Mouse (Mus musculus) liver, adult 2 months (tissue): ENCODE data around the gene Omt2a.
"Not testable (repeated sequence)": the region's sequence is repeated elsewhere in the genome, so short reads cannot be mapped to it uniquely, and the experiment has no call there.

Source experiments
- CTCF ChIP-seq: fragments of 200-500 bp; IDR thresholded peaks from 2 replicates; pipeline ENCODE4 v1.5.1; 2011; ENCODE audit warnings: low read depth, low read length, control low read depth
- POLR2A ChIP-seq: fragments of 200-500 bp; IDR thresholded peaks from 2 replicates; pipeline ENCODE4 v1.6.1; 2011; ENCODE audit warnings: low read length, control low read depth; ENCODE audit not compliant: insufficient read depth; ENCODE audit errors: extremely low read depth

DNA sequence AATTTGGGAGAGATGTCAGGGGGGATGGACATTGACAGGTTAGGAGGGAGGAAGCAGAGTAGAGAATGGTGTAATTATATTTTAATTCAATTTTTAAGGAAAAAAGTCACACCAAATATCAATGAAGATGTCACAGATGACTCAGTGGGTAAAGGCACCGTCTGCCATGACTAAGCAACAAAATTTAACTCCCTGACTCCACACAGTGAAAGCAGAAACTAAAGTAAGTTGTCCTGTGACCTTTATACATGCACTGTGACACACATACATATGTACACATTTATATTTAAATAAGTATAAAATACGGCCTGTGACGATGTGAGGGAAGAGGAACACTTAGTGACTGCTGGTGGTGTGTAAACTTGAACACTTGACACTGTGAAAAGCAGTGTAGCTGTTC, 6.5 kb downstream of the Omt2a start:
- not testable (repeated sequence) for TF ChIP-seq CTCF, POLR2A
